Mouse (Mus musculus): ENCODE data around the gene Olfr1314. TPM values are rescaled to one million over a fixed set of nuclear protein-coding genes. Genes with fewer than 3 reads are reported as not detected.

Olfr1314 gene
- total RNA-seq (2023), result not detected

GRCm38 (mm10) chr2:112096681-112097080, at the start of gene Olfr1314:
Gene Olfr1314 (minus strand): TSS chr2:112096781.

GRCm38 (mm10) chr2:112140029-112140428, 43.4 kb upstream of the Olfr1314 start, which contains the start of gene Olfr1317:
Gene Olfr1317 (plus strand): TSS chr2:112140329.

GRCm38 (mm10) chr2:112134877-112135276, 38.3 kb upstream of the Olfr1314 start, which contains the start of gene Olfr1316:
Gene Olfr1316 (minus strand): TSS chr2:112134977.

GRCm38 (mm10) chr2:112115340-112115739, 18.8 kb upstream of the Olfr1314 start, which contains the start of gene Olfr1315-ps1:
Gene Olfr1315-ps1 (minus strand): TSS chr2:112115440.

GRCm38 (mm10) chr2:112077743-112078142, 18.8 kb downstream of the Olfr1314 start, which contains the start of gene Olfr1313:
Gene Olfr1313 (minus strand): TSS chr2:112077843.

GRCm38 (mm10) chr2:112050138-112050537, 46.4 kb downstream of the Olfr1314 start, which contains the start of gene Olfr1312:
Gene Olfr1312 (minus strand): TSS chr2:112050238.

Other genes with a start within 250 kb of the Olfr1314 start
- gene Olfr1305, start 219.6 kb downstream of the Olfr1314 start, total RNA-seq (2023), result not detected
- gene Olfr1306, start 180.5 kb downstream of the Olfr1314 start, total RNA-seq (2023), result not detected
- 0.12 TPM for gene Olfr1307, start 147.3 kb downstream of the Olfr1314 start, total RNA-seq (2023)
- gene Olfr1308, start 131.8 kb downstream of the Olfr1314 start, total RNA-seq (2023), result not detected
- gene Olfr1309, start 106.5 kb downstream of the Olfr1314 start, total RNA-seq (2023), result not detected
- gene Olfr1310, start 84.1 kb downstream of the Olfr1314 start, total RNA-seq (2023), result not detected
- gene Olfr1311, start 72.4 kb downstream of the Olfr1314 start, total RNA-seq (2023), result not detected
- not detected for gene Olfr1312, start 46.5 kb downstream of the Olfr1314 start, total RNA-seq (2023)
- gene Olfr1313, start 18.9 kb downstream of the Olfr1314 start, total RNA-seq (2023), result not detected
- not detected for gene Olfr1315-ps1, start 18.7 kb upstream of the Olfr1314 start, total RNA-seq (2023)
- not detected for gene Olfr1316, start 38.2 kb upstream of the Olfr1314 start, total RNA-seq (2023)
- gene Olfr1317, start 43.5 kb upstream of the Olfr1314 start, total RNA-seq (2023), result not detected
- not detected for gene Olfr1318, start 57.4 kb upstream of the Olfr1314 start, total RNA-seq (2023)
- gene Lpcat4, start 142.7 kb upstream of the Olfr1314 start, total RNA-seq (2023), result 43.4 TPM
- gene Nutm1, start 162.5 kb upstream of the Olfr1314 start, total RNA-seq (2023), result not detected
- 57.4 TPM for gene Nop10, start 165.1 kb upstream of the Olfr1314 start, total RNA-seq (2023)
- gene Slc12a6, start 169.0 kb upstream of the Olfr1314 start, total RNA-seq (2023), result 126 TPM
- 0.50 TPM for gene Gm21985, start 169.5 kb upstream of the Olfr1314 start, total RNA-seq (2023)